Mouse (Mus musculus): ENCODE measurements around the gene Jade1.

The Jade1 gene

GRCm38 (mm10) chr3:41580401-41581323, 25.1 kb downstream of the Jade1 start:
- no peak for DNase-seq

- DNase-seq = no peak
Measured at GRCm38 (mm10) chr3:41581436-41581835, 25.9 kb downstream of the Jade1 start.

GRCm38 (mm10) chr3:41582256-41582655, 26.7 kb downstream of the Jade1 start:
- DNase-seq = no peak

GRCm38 (mm10) chr3:41583092-41583491, 27.6 kb downstream of the Jade1 start:
- DNase-seq = no peak

- DNase-seq = peak; percentile 37
Measured at GRCm38 (mm10) chr3:41583621-41584020, 28.1 kb downstream of the Jade1 start.

GRCm38 (mm10) chr3:41585548-41585947, 30.0 kb downstream of the Jade1 start:
- DNase-seq = no peak

- no peak for DNase-seq
Measured at GRCm38 (mm10) chr3:41586330-41586729, 30.8 kb downstream of the Jade1 start.

GRCm38 (mm10) chr3:41586917-41587316, 31.4 kb downstream of the Jade1 start:
- no peak for DNase-seq

GRCm38 (mm10) chr3:41587588-41587987, 32.1 kb downstream of the Jade1 start:
- no peak for DNase-seq

- DNase-seq = no peak
Measured at GRCm38 (mm10) chr3:41588495-41588894, 33.0 kb downstream of the Jade1 start.

- no peak for DNase-seq
Measured at GRCm38 (mm10) chr3:41589246-41589914, 33.8 kb downstream of the Jade1 start.

- DNase-seq = no peak
Measured at GRCm38 (mm10) chr3:41589988-41590387, 34.5 kb downstream of the Jade1 start.

GRCm38 (mm10) chr3:41590695-41591559, 35.4 kb downstream of the Jade1 start:
- no peak for DNase-seq

- no peak for DNase-seq
Measured at GRCm38 (mm10) chr3:41591651-41592170, 36.2 kb downstream of the Jade1 start.

- DNase-seq = no peak
Measured at GRCm38 (mm10) chr3:41592805-41593204, 37.3 kb downstream of the Jade1 start.

GRCm38 (mm10) chr3:41594097-41594879, 38.8 kb downstream of the Jade1 start:
- no peak for DNase-seq

GRCm38 (mm10) chr3:41595010-41595409, 39.5 kb downstream of the Jade1 start:
- DNase-seq = no peak

- no peak for DNase-seq
Measured at GRCm38 (mm10) chr3:41597036-41597435, 41.5 kb downstream of the Jade1 start.

GRCm38 (mm10) chr3:41598412-41598811, 42.9 kb downstream of the Jade1 start:
- no peak for DNase-seq

GRCm38 (mm10) chr3:41599226-41599625, 43.7 kb downstream of the Jade1 start:
- DNase-seq = no peak

- DNase-seq = peak; percentile 58
Measured at GRCm38 (mm10) chr3:41599806-41600589, 44.5 kb downstream of the Jade1 start.
